Mouse (Mus musculus) liver, postnatal 0 days (tissue): ENCODE data around the gene Matk. TPM values are rescaled to one million over a fixed set of nuclear protein-coding genes. Genes with fewer than 3 reads are reported as not detected.
"Not testable (repeated sequence)": the region's sequence is repeated elsewhere in the genome, so short reads cannot be mapped to it uniquely, and the experiment has no call there.

ENCODE experiments used
- ATAC-seq: fragments of 200-750 bp; cut with Nextera tagmentation; 2 replicates; pipeline ENCODE4 v1.8.0; 2017; ENCODE audit warnings: mild to moderate bottlenecking, moderate library complexity
- DNase-seq: peaks from one replicate; pipeline ENCODE4 v3.0.0-alpha.2; 2016
- H3K27ac ChIP-seq: fragments of 300-500 bp; sonication (generic); 2 replicates; pipeline ENCODE4 v1.5.1; 2014; ENCODE audit warnings: antibody characterized with exemption, moderate library complexity, mild to moderate bottlenecking, low read depth
- H3K27me3 ChIP-seq: fragments of 300-500 bp; sonication (generic); 2 replicates; pipeline ENCODE4 v1.6.1; 2014; ENCODE audit warnings: low read length, control low read depth, mixed read lengths; ENCODE audit not compliant: insufficient read depth
- H3K36me3 ChIP-seq: fragments of 300-500 bp; sonication (generic); replicated peaks from 2 replicates; pipeline ENCODE4 v1.6.1; 2014; ENCODE audit warnings: mild to moderate bottlenecking, control low read depth, low read length, moderate library complexity, mixed read lengths; ENCODE audit not compliant: insufficient read depth
- H3K4me1 ChIP-seq: fragments of 300-500 bp; sonication (generic); 2 replicates; pipeline ENCODE4 v1.6.1; 2014; ENCODE audit warnings: antibody characterized with exemption, mild to moderate bottlenecking, control low read depth; ENCODE audit not compliant: insufficient read depth
- H3K4me2 ChIP-seq: fragments of 300-500 bp; sonication (generic); 2 replicates; pipeline ENCODE4 v1.6.1; 2014; ENCODE audit warnings: low read depth, mild to moderate bottlenecking, low read length, moderate library complexity, mixed read lengths
- H3K4me3 ChIP-seq: fragments of 300-500 bp; sonication (generic); 2 replicates; pipeline ENCODE4 v1.5.1; 2014; ENCODE audit warnings: low read depth, low read length
- H3K9ac ChIP-seq: fragments of 300-500 bp; sonication (generic); replicated peaks from 2 replicates; pipeline ENCODE4 v1.6.1; 2014; ENCODE audit warnings: mild to moderate bottlenecking, moderate library complexity
- H3K9me3 ChIP-seq: fragments of 300-500 bp; sonication (generic); 2 replicates; pipeline ENCODE4 v1.6.1; 2016; ENCODE audit warnings: mild to moderate bottlenecking, control low read depth, low read length, mixed read lengths
- CTCF ChIP-seq: sonication (generic); IDR thresholded peaks from 2 replicates; pipeline ENCODE4 v1.5.1; 2016; ENCODE audit warnings: antibody characterized with exemption, low read depth
- EP300 ChIP-seq: IDR thresholded peaks from 2 replicates; pipeline ENCODE4 v1.6.1; 2016; ENCODE audit warnings: antibody characterized with exemption, low read depth, mild to moderate bottlenecking
- WGBS: fragments of 180-500 bp; shearing (Covaris S2); extraction: QIAGEN DNeasy Blood & Tissue Kit; methylation state at CpG from one replicate; pipeline ENCODE4 v1.1.7; 2014; ENCODE audit not compliant: insufficient replicate concordance; 5-methylcytosine and 5-hydroxymethylcytosine counted together
- polyA plus RNA-seq: library from polyadenylated mRNA; unstranded; fragments of >200 nt; fragmentation: Nextera tagmentation; extraction: Ambion mirVana; gene quantifications from 2 replicates; pipeline ENCODE4 v1.2.1, GENCODE M21; 2015

Matk gene
- polyA plus RNA-seq, 1 experiment from 2014 or later = 1.7 TPM

GRCm38 (mm10) chr10:81217267-81217666 lies 35.5 kb upstream of the Matk start:
- WGBS = 10% methylated on average over 1 of the region's 1 CpGs
- not testable (repeated sequence) for H3K27ac ChIP-seq, H3K4me3 ChIP-seq, DNase-seq, H3K4me1 ChIP-seq, H3K4me2 ChIP-seq, H3K9ac ChIP-seq, H3K27me3 ChIP-seq, H3K9me3 ChIP-seq, H3K36me3 ChIP-seq, ATAC-seq
- TF ChIP-seq CTCF = peak; percentile 72

- H3K36me3 ChIP-seq = no peaks in the 10 kb centered on the region
- 0 out of 2 replicates have a peak, but pooled peaks cover 2% of the 10 kb centered on the region for H3K27me3 ChIP-seq
- 17% methylated on average over 7 of the region's 7 CpGs for WGBS
- no peak overlapping the region for H3K4me3 ChIP-seq
- H3K27ac ChIP-seq = no peak overlapping the region
- ATAC-seq = peak; percentile 59
- peaks cover 3% of the 10 kb centered on the region; the same call in 1 of the 2 replicates for H3K4me1 ChIP-seq
- H3K9ac ChIP-seq = no peak overlapping the region
- TF ChIP-seq CTCF = peak; percentile 92
- TF ChIP-seq EP300 = no peak
- H3K4me2 ChIP-seq = no peak overlapping the region
- DNase-seq = peak; percentile 84
- H3K9me3 ChIP-seq = no peaks in the 10 kb centered on the region
Measured at GRCm38 (mm10) chr10:81217964-81218363, 34.8 kb upstream of the Matk start.

- peaks cover 3% of the 10 kb centered on the region; the same call in 1 of the 2 replicates for H3K4me1 ChIP-seq
- no peak for TF ChIP-seq CTCF
- no peak for TF ChIP-seq EP300
- no peaks in the 10 kb centered on the region for H3K27me3 ChIP-seq
- no peak overlapping the region for H3K9ac ChIP-seq
- DNase-seq = no peak
- no peak overlapping the region for H3K27ac ChIP-seq
- H3K9me3 ChIP-seq = no peaks in the 10 kb centered on the region
- H3K36me3 ChIP-seq = no peaks in the 10 kb centered on the region
- WGBS = 53% methylated on average over 5 of the region's 5 CpGs
- H3K4me2 ChIP-seq = no peak overlapping the region
- no peak overlapping the region for H3K4me3 ChIP-seq
- no peak for ATAC-seq
Measured at GRCm38 (mm10) chr10:81221402-81222015, 31.2 kb upstream of the Matk start.

- H3K27me3 ChIP-seq, H3K4me1 ChIP-seq, H3K36me3 ChIP-seq, H3K9ac ChIP-seq, DNase-seq, ATAC-seq, H3K4me2 ChIP-seq, H3K9me3 ChIP-seq, H3K4me3 ChIP-seq, H3K27ac ChIP-seq: not testable (repeated sequence)
- WGBS = 60% methylated on average over 2 of the region's 2 CpGs
Measured at GRCm38 (mm10) chr10:81223731-81224130, 29.0 kb upstream of the Matk start.

DNA sequence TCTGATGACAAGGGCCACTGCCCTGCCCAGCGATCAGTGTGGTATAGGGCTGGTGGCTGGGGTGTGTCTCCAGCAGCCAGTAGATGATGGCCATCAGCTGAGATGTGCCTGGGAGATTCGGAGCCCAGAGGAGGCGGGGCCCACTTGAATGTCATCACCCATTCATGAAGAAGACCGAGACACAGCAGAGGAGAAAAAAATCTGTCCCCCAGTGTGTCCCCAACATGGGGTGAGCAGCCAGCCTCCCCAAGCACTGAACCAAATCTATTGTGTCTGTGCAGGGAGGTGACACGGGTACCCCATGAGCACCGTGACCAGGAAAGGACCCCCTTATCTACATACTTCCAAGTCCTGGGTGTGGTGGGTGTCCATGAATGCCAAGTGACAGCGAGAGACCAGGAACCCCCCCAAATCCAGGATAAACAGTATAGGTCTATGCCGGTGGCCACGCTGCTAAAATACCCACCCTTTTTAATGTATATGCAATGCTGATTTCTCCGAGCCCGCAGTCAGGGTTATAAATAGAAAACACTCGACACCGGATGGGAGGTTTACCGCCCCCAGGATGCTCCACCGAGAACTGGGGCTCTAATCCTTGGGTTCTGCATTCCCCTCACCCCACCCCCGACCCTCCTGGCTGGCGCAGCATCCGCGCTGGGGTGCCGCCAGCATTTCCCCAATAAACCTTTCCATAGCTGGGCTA lies 22.8 kb upstream of the Matk start:
- H3K9ac ChIP-seq = no peak overlapping the region
- TF ChIP-seq CTCF (no peak), EP300 (no peak)
- no peaks in the 10 kb centered on the region for H3K36me3 ChIP-seq
- no peak overlapping the region for H3K4me2 ChIP-seq
- H3K27me3 ChIP-seq = peaks cover 30% of the 10 kb centered on the region
- H3K4me3 ChIP-seq = no peak overlapping the region
- ATAC-seq (no peak), DNase-seq (no peak)
- peaks cover 13% of the 10 kb centered on the region for H3K4me1 ChIP-seq
- H3K27ac ChIP-seq = no peak overlapping the region
- H3K9me3 ChIP-seq = no peaks in the 10 kb centered on the region
- 11% methylated on average over 20 of the region's 20 CpGs for WGBS

DNA sequence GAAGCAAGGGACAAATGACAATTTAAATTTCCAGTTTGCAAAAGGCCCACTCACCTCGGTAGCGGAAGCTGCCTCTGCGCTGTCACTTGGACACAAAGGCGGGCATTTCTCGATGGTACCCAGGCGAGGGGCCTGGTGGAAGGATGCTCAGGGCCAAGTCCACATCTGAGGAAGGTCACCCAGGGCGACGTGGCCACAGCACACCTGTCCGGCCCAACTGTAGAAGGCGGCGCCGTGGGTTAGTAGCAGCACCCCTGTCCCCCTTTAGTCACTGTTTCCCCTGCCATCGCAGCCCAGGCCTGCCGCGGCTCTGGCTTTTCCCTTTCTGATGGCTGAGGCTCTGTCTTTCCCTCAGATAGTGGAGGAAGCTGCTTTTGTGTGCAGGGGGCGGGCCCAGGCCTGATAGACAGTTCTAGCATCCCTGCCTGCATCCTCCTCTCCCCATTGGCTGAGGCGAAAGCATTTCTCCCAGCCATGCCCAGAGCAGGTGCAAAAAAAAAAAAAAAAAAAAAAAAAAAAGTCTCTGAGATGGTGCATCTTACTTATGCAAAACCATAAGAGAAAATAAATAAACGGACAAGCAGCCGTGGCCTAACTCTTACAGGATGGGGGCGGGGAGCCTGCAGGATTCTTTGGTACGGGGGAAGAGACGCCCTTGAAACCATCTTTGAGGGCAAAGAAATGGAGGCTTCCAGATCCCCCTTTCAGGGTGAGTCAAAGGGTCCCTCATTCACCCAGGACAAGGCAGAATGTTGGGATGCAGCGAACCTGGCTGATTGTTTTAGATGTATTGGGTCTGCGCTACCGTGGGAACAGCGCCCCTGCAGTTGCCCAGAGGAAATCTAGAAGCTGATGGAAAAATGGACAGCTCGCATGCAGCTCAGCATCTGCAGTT lies 22.1 kb upstream of the Matk start, which contains the start of gene Atcay:
Atcay (minus strand) TSS at position 396 of the 895 bp plus-strand sequence.
- no peak within 1 kb of the TSS for H3K4me2 ChIP-seq
- H3K27me3 ChIP-seq = peaks cover 30% of the 10 kb centered on the region
- H3K27ac ChIP-seq = no peak within 1 kb of the TSS
- TF ChIP-seq EP300 (no peak), CTCF (peak; percentile 60)
- no peaks in the 10 kb centered on the region for H3K36me3 ChIP-seq
- WGBS = 14% methylated on average over 27 of the region's 27 CpGs
- H3K9ac ChIP-seq = no peak within 1 kb of the TSS
- H3K4me3 ChIP-seq = no peak within 1 kb of the TSS
- DNase-seq = peak; percentile 22
- no peaks in the 10 kb centered on the region for H3K9me3 ChIP-seq
- no peak for ATAC-seq
- H3K4me1 ChIP-seq = peaks cover 13% of the 10 kb centered on the region
